Mouse (Mus musculus): Measurements from ENCODE around the gene Ablim1.

DNA sequence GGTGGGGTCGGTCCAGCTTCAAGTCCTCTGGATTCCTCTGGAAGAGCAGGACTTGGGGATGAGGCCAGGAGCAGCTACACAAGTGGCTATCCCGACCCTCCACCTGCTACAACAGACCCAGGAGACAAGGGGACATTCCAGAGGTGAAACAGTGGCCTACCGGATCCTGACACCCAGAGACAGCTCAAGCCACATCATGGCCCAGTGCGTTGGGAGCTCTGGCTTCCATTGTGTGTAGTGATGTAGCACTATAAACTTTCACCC lies 215.7 kb downstream of the Ablim1 start:
- no peak for TF ChIP-seq CTCF (IDR thresholded peaks at IDR 0.05; ENCODE audit: low read depth, low read length)
- no peak for TF ChIP-seq POLR2A (IDR thresholded peaks at IDR 0.05; ENCODE audit: insufficient read depth, low read length)
